7 mouse cellular contexts compared by ENCODE assay signal in genomic region chr2:157204366-157205218, GRCm38 (mm10). TPM values are rescaled to one million over a fixed set of nuclear protein-coding genes. Genes with fewer than 3 reads are reported as not detected.
DNase-seq lines count a peak whose midpoint lies in the region; ATAC-seq lines count a peak whose summit lies in the region.

Gene Rbl1 (minus strand): TSS chr2:157204534.

- H3K27ac ChIP-seq in intestine, embryonic 15.5 days = peak within 1 kb of the TSS; percentile 98
- H3K27ac ChIP-seq in midbrain, embryonic 10.5 days (replicated peaks) = peak within 1 kb of the TSS; percentile 100

- peak within 1 kb of the TSS; percentile 81 for H3K4me3 ChIP-seq in intestine, embryonic 15.5 days (replicated peaks)
- H3K4me3 ChIP-seq in midbrain, embryonic 10.5 days = peak within 1 kb of the TSS; percentile 80

- peak; percentile 88 to 98 for DNase-seq in adrenal gland, adult (ENCODE audit: inconsistent age in 2 of 2, low spot score in 1 of 2)
- DNase-seq in embryo, embryonic 10.5 days (ENCODE audit: low spot score) = peak; percentile 97
- peak; percentile 86 for DNase-seq in gastrocnemius, postnatal 25 days
- peak; percentile 89 to 90 for DNase-seq in left cerebral cortex, postnatal 25 days (ENCODE audit: low spot score in 2 of 2)
- DNase-seq in midbrain, embryonic 10.5 days (ENCODE audit: low spot score) = peak; percentile 94
- peak; percentile 87 for DNase-seq in right cerebral cortex, postnatal 4 days

- no peaks in the 10 kb centered on the region for H3K9me3 ChIP-seq in intestine, embryonic 15.5 days
- H3K9me3 ChIP-seq in midbrain, embryonic 10.5 days (replicated peaks) = peaks cover 10% of the 10 kb centered on the region; the same call in 1 of the 2 replicates

- H3K4me2 ChIP-seq in intestine, embryonic 15.5 days (replicated peaks) = peak within 1 kb of the TSS; percentile 74

- peaks cover 3% of the 10 kb centered on the region; the same call in 1 of the 2 replicates for H3K4me1 ChIP-seq in intestine, embryonic 15.5 days (replicated peaks)
- H3K4me1 ChIP-seq in midbrain, embryonic 10.5 days = peaks cover 23% of the 10 kb centered on the region

- ATAC-seq in intestine, embryonic 15.5 days = peak; percentile 93

- peak within 1 kb of the TSS; percentile 94 for H3K9ac ChIP-seq in intestine, embryonic 15.5 days

- H3K36me3 ChIP-seq in intestine, embryonic 15.5 days = no peaks in the 10 kb centered on the region
- peaks cover 29% of the 10 kb centered on the region for H3K36me3 ChIP-seq in midbrain, embryonic 10.5 days

- under 1% methylated on average over 73 of the region's 73 CpGs for WGBS in intestine, embryonic 15.5 days
- 1% methylated on average over 70 of the region's 73 CpGs for WGBS in midbrain, embryonic 10.5 days

- H3K27me3 ChIP-seq in intestine, embryonic 15.5 days (replicated peaks) = no peaks in the 10 kb centered on the region
- no peaks in the 10 kb centered on the region for H3K27me3 ChIP-seq in midbrain, embryonic 10.5 days (ENCODE audit: low read depth, poor library complexity, severe bottlenecking)

- intact Hi-C loops in left cerebral cortex, postnatal 25 days (cut with DNase I) = loop anchor here (2.0 to 5.0 kb wide), 3 partner anchors 53 to 74 kb away; partner anchors contain the start of genes Mroh8, Rpn2 and Samhd1

RNA-seq across cellular contexts. Expression of gene Rbl1, which starts in this region (rescaled TPM):
- 1 to 10 TPM; 1.4 to 2.3 TPM for total RNA-seq in gastrocnemius, postnatal 25 days (2021)
- 19.5 and 23.3 TPM in 2 replicates for polyA plus RNA-seq in intestine, embryonic 15.5 days (2015; fragmentation: Nextera tagmentation; extraction: Ambion mirVana)
- total RNA-seq in left cerebral cortex, postnatal 25 days (2021) = 1 to 10 TPM; 1.2 to 1.6 TPM
- 27.8 and 30.3 TPM in 2 replicates for polyA plus RNA-seq in midbrain, embryonic 10.5 days (2016; fragmentation: Nextera tagmentation; extraction: Ambion mirVana)

Comparison
In these comparisons a context has a peak if more than half of its experiments do, and no peak if none do; other contexts are left out.
1. Peak in every context shown above with its lines: DNase-seq, ATAC-seq, H3K4me3 ChIP-seq and H3K27ac ChIP-seq.